Mouse (Mus musculus) lung, postnatal 0 days (tissue): Measurements from ENCODE around the gene Nsmce1.
A peak's percentile ranks its signal among the peaks of the same experiment; 100 is the strongest.

Experiments
- CTCF ChIP-seq: IDR thresholded peaks from 2 replicates; pipeline ENCODE4 v1.5.1; 2016; ENCODE audit warnings: antibody characterized with exemption, mild to moderate bottlenecking
- EP300 ChIP-seq: IDR thresholded peaks from 2 replicates; pipeline ENCODE4 v1.6.1; 2016; ENCODE audit warnings: antibody characterized with exemption, mild to moderate bottlenecking, control low read depth

DNA sequence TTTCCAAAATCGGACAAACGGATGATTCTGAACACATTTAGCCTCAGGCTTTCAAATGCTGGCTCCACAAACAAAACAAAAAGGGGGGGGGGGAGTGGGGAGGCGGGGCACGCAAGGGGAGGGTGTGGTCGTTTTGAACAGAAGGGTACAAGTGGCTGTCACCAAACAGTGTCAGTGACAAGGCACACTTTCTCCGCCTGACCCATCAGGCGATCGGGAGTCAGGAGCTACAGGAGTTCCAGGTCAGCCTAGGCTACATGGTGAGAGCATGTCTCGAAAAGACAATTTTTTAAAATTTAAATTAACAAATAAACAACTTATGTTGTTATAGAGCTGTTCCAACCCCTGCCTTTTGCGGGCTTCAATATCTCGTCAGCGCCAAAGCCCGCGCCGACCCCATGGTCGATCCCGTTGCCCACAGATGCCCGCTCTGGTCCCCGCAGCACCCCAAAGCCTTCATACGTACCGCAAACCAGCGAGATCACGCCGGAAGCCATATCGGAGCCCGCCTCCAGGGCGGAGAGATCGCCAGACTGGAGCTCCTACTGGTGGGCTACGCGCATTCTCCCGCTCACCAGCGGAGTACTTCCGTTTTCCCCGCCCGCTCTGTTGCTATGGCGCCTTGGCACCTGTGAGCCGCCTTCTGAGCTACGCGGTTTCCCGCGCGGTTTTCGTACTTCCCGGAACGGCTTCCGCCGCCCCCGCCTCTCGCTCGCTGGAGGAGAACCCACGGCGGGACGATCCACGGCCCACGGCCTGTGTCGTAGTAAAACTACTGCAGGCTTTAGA is at the start of gene Nsmce1:
- TF ChIP-seq CTCF = peak; percentile 61
- 0 out of 2 replicates have a peak, but pooled peaks have one; percentile 53 for TF ChIP-seq EP300
